Mouse (Mus musculus) 3134 (cell line): ENCODE data around the gene Tbl2.

Source experiments
- DNase-seq: peaks from one replicate; pipeline ENCODE4 v3.0.0-alpha.2; 2011; ENCODE audit warnings: low spot score; ENCODE audit not compliant: insufficient read length; ENCODE audit errors: extremely low read depth

Tbl2 gene

DNA sequence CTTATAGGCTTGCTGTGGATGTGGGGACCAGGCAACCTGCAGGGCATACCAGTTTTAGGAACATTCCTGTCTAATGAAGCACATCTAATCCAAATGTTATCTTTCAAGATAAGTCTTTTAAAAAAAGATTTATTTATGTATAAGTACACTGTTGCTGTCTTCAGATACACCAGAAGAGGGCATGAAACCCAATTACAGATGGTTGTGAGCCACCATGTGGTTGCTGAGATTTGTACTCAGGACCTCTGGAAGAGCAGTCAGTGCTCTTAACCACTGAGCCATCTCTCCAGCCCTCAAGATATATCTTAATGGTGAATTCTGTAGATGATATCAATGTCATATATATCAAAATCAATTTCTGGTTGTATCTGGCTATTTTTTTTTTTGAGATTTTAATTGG is 3.5 kb upstream of the Tbl2 start:
- DNase-seq: no peak

DNA sequence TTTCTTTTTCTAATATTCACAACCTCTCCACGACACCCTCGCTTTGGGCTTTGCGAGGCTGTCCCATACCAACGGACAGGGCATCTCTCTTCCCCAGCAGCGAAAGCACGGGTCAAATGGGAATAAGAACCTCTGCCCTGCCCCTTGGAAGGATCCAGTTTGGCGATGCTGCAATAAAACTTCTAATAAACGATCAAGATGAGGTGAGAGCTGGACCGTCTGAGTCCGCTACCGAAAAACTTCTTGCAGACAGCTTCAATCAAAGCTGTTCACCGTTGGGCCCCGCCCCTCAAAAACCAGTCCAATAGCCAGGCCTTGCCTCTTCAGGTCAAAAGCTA is 773 bp upstream of the Tbl2 start:
- DNase-seq: no peak

DNA sequence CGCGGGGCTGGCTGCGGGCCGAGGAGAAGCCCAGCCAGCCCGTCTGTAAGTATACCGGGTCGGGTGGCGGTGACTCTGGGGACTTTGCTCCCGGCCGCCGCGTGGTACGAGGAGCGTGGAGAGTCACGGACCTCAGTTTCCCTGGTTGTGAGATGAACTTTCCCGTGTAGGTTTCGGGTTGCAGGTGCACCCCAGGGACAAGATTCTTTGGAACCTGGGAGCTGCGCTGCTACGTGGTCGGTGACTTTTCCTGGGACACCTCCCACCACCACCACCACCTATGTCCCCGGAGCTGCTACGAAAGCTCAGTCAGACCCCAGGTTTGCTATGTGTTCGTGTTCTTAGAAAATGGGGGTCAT is 342 bp downstream of the Tbl2 start:
- no peak for DNase-seq

DNA sequence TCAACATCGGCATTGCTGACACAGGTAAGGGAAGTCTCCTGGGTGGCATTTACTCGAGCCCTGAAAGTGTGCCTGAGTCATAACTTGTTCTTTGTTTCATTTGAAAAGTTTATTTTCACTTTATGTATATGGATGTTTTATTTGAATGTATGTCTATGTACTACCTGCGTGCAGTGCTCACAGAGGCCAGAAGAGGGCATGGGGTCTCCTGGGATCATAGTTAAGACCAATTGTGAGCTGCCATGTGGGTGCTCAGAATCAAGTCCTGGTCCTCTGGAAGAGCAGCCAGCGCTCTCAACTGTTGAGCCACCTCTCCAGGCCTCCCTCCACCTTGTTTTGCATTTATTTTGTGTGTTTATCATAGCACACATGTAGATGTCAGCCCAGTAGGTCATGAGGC is 7.0 kb downstream of the Tbl2 start:
- DNase-seq: no peak

DNA sequence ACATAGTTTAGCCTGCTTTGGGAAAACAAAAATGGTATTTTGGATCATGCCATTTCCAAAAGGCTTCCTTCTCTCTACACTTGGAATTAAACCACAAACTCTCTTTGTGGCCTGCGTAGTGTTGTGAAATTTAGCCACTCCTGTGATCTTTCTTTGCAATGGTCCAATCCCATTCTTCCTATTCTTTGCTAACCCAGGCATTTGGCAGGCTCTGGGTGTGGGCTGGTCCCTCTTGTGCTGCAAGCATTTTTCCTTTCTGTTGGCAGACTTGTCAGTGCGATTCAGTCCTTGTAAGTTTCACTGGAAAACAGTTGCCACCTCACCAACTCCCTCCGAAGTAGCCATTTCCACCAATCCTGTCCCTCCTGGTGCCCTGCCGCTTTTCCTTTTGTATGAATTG is 11.8 kb downstream of the Tbl2 start:
- no peak for DNase-seq

DNA sequence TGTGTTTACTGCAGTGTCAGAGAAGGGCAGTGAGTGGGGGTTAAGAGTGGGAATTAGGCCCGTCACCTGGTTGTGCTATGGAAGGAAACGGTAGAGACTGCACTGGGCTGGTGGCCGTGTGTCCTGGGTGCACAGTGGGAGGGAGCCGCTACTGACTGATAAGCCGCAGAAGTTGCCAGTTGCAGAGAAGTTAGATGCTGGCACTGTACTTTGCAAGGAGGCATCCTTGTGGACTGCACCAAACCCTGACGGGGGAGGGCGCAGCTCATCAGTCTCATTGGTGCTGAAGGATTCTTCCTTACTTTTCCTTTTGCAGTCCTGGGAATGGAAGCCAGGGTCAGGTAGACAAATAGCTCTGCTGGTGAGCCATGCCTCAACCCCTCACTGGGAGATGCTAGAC is 12.2 kb downstream of the Tbl2 start:
- DNase-seq: no peak

DNA sequence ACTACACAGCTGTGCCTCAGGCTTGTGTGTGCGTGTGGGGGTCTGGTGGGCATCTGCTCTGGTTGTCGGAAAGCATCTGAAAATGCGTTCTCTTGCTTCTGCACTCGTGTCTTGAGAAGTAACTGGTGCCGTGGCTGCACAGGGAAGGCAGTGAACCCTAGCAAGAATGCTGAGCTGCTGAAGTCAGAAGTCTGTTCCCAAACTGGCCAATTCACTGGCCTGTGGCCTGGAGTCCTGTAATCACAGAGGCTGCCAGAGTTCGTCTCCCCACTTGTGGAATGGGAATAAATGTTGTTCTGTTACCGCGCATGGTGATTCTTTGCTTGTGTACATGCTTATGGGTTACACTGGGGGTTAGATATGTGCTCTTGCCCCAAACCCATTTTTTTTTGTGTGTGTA is 12.9 kb downstream of the Tbl2 start:
- no peak for DNase-seq

DNA sequence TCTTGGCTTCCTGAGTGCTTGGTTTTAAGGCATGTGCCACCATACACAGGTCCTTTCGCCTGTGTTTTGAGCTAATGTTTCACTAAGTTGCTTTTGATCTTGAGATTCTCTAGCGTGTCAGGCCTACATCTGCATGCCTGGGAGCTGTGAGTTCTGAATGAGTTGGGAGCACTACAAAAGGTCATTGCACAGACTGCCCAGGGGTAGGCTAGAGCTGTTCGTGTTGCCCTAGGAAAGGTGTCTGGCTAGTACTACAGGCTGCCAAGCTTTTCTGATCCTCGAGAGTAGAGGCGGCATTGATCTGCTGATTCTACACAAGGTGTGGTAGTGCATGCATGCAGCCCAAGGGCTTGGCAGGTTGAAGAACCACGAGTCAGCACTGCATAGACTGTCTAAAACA is 13.4 kb downstream of the Tbl2 start:
- no peak for DNase-seq

DNA sequence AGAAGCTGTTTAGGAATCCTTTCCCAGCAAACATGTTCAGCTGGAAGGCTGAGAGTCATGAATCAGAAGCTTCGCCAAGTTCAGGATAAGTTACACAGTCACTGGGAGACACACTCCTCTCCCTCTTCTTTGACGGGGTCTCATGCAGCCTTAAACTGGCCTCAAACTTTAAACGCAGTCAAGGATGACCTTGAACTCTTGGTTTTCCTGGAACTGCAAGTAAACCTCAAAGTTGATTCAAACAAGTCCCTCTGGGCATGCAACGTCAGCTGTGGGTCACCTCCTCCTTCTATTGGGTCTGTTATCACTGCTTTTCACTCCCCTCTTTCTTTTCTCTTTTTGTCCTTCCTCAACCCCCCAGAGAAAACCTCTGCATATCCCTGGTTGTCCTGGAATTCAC is 17.5 kb downstream of the Tbl2 start:
- no peak for DNase-seq

DNA sequence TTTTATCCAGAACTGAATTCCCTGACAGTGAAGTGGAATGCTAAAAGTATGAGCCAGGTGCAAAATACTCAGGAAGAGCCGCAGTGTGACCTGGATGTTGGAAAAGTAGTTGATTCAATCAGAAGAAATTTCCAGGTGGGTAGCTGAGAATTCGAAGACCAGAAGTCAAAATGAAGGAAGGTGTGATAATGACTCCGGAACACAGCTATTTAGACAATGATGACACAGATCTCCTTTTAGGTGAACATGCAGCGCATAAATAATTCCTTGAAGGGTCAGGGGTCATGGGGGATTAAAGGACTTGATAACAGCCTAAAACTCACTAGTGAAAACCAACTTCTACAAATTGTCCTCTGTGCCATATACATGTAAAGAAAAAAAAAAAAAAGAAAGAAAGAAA is 18.0 kb downstream of the Tbl2 start:
- no peak for DNase-seq

DNA sequence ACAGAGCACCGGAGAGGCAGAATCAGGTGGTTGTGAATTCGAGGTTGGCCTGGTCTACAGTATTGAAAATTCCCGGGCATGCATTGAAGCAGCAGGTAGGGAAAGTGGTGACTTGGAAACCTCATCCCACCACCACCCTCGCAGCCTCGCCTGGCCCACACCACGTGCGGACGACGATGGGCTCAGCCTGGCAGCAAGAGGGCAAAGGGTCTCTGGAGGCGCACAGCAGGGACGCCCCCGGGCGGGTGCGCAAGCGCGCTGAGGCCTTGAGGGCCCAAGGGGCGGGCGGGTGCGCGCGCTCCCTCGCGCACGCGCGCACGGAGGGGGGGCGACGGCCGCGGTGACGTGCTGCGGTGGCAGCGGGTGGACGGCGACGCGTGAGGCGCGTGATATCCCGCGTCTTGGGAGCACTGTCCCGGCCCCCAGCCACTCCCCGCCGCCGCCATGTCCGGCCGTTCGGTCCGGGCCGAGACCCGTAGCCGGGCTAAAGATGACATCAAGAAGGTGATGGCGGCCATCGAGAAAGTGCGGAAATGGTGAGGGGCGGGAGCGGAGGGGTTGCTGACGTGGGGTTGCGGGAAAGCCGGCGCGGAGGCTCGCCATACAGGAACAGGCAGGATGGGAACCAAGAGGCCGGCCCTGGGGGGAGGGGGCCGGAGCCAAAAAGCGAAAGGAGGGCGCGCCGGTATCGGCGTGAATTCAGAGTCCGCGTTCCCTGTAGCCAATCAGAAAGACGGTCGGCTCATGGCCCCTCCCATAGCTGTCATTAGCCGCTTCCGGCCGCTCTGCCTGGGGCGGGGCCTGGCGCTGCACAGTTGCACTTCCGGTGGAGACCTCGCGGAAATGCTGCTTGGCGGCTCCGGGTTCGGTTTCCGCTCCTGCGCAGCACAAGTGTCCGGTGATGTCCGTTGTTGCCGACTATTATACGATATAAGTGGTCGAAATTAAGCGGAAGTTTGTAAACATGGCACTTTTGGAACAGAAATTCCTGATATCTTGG is 18.9 kb downstream of the Tbl2 start, which contains the start of gene Bcl7b:
Bcl7b (plus strand) TSS at position 221 of the 1,000 bp plus-strand sequence.
- DNase-seq: peak; percentile 98

DNA sequence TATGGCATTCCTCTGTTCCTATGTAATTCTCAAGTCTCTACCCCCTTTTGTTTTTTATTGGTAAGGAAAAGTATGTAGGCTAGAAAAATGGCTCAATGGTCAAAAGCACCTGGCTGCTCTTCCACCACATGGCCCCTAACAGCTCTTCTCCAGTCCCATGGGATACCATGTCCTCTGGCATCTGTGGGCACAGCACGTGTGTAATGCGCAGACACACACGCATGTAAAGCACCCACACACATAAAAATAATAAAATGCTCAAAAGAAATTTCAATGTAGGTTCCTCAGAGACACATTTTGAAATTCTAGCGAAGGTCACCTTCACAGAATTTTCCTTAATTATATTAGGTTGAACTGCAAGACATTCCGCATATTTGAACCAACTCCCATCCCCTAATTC is 20.0 kb downstream of the Tbl2 start:
- no peak for DNase-seq

DNA sequence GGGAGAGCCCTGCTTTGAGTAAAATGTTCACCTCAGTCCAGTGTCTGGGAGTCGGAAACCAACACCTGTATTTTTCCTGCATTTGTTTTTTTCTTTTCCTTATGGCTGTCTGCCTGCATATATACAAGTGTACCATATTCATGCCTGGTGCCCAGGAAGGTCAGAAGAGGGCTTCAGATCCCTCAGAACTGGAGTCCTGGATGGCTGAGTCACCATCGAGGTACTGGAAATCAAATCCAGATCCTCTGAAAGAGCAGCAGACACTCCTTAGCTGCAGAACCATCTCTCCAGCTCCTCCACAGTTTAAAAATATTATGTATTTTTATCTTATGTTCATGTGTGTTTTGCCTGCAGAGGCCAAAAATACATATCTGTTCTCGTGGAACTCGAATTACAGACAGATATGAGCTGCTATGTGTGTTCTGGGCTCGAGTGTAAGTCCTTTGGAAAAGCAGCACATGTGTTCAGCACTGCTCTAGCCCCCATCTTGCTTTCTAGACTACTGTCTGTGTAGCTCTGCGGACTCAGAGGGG is 22.3 kb downstream of the Tbl2 start:
- no peak for DNase-seq

DNA sequence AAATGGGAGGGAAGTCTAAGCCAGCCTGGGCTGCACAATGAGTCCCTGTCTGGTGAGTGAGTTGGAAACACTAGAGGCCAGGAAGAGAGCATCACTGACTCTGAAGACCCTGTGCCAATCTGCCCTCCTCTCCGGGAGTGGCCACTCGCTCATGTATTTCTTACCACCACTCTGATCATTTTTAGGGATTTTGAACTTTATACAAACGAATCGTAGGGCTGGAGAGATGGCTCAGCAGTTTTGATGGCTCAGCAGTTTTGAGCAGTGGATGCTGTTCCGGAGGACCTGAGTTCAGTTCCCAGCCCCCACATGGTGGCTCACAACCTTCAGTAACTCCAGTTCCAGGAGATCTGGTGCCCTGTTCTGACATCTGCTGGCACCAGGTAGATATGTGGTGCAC is 23.5 kb downstream of the Tbl2 start:
- DNase-seq: no peak

DNA sequence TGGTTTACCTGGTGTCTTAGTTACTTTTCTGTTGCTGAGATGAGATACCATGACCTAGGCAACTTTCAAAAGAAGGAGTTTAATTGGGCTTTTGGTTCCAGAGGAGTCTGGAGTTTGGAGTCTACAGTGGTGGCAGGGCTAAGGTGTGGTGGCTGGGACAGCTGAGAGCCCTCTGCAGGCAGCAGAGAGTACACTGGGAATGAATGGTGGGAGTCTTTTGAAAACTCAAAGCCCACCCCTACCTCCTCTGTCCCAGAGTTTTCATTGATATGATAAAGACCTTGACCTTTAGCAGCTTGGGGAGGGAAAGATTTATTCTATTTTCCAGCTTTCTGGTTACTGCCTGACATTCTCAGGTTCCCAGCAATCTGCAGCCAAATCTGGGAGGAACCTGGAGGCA is 25.6 kb downstream of the Tbl2 start:
- no peak for DNase-seq

DNA sequence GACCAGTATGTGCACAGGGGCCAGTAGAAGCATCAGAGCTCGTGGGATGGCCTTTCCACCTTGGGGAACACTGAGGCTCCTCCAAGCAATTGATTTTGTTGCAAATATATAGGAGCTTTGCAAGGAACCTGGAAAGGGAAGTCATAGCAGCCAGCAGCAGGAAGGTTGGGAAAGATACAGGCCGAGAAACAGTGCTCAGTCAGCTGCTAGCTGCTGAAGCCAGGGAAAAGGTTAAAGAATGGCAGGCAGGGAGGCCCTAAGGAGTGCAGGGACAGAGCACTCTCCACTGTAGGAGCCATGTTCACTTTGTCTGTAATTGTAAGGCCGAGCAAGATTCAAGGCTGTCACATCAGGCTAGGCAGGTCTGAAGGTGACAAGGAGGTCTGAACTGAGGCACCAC is 29.1 kb downstream of the Tbl2 start:
- DNase-seq: no peak

DNA sequence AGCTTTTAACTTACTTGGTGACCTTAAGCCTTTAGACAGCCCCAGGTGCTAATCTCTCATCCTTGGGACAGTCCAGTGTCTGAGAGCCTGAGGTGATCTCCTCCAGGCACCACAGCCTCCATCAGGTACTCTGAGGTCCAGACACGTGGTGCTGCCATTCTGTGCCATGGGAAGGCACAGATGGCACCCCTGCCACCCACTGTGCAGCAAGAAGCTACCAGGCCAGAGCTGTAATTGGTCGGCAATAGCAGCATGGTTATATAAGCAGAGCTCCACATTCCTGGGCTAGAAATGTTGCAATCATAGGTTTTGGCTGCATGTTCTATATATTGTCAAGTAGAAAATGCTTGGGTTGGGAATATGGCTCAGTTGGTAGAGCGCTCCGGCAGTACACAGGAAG is 29.5 kb downstream of the Tbl2 start:
- no peak for DNase-seq

DNA sequence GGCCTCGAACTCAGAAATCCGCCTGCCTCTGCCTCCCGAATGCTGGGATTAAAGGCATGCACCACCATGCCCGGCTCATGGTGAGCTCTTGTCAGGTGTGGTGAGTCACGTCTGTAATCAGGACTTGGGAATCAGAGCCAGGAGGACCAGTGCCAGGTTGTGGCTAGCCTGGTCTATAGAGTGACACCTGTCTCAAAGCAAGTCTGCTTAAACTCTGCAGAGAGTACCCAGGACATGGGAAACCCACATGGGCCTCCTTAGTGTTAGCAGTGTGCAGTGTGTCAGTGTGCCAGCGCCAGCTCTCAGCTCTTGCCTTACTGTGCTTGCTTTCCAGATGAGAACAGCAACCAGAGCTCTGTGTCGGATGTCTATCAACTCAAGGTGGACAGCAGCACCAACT is 30.2 kb downstream of the Tbl2 start:
- no peak for DNase-seq

DNA sequence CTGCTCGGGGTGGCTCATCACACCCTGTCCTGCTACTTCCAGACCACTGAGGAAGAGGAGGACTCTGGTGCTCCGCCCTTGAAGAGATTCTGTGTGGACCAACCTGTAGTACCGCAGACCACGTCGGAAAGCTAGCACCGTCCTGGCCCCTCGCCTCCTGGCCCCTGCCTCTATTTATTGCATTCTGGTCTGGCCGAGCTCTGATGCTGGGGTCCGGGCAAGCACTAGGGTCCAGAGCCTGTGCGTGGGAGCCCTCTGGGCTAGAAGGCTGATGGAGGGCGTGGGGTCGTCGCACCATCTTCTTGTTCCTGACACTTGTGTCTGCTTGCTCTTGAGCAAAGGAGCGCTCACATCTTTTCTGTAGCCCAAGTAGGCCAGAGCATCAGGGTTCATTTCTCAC is 31.3 kb downstream of the Tbl2 start:
- no peak for DNase-seq

DNA sequence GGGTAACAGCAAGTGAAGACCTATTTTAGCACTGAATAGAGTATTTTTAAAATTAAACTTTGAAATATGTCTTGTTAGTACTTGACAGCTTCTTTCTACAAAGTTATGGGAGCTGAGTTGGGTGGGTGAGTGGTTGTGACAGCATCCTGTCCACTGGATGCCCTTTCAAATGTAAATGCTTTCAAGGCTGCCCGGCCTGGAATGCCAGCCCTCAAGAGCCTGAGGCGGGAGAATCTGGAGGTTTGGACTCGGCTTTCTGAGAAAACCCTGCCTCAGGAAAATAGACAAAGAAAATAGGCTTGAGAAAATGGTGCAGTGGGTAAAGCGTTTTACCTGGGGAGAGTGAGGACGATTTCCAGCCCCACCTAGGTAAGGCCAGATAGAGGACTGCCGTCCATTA is 32.3 kb downstream of the Tbl2 start:
- no peak for DNase-seq

DNA sequence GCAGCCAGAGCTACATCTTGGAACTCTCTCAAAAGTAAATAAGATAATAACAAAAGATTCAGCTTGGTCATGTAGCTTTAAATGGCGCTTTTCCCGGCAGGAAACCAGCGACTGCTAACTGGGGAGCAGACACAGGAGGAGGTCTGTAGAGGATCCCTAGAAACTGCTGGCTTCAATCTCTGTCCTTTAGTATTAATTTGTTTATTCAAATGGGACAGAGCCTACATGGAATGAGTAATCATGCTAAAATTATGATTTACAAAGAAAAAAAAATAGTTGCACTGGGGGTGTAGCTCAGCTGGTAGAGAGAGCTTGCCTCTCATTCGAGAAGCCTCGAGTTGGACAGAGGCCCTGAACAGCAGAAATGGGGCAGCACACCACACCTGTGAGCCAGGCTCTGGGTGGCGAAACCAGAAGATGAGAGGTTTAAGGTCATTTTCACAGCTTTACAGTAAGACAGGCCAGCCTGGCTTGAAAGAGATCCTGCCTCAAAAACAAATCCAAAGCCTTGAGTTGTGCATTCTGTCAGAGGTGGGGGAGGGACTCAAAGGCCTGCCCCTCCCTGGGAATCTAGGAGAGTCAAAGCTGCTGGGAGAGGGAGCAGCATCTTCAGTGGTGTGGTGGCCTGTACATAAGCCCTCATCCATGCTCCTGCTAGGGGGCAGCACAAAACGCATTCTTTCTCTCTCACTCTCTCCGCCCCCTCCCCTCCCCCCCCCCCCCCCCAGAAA is 33.8 kb downstream of the Tbl2 start:
- DNase-seq: no peak

DNA sequence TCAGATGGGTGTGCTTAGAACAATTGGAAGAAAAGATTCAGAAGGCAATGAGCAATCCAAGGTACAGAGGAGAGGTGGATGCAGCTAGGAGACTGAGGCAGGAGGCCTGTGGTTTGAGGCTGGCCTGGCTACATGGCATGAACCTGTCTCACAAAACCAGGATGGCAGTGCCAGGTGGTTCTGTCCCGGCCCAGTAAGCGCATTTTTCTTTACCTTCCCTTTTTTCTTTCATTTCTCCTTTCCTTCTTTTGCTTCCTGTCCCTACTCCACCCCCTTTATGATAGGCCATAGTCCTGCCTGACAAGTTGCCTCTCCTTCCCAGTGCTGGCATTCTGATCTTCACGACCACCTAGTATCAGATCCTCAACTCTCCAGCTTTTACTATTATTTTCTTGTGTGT is 35.6 kb downstream of the Tbl2 start:
- DNase-seq: no peak
